Mouse (Mus musculus) stomach, embryonic 14.5 days (tissue): ENCODE data around the gene Serpina3m. TPM values are rescaled to one million over a fixed set of nuclear protein-coding genes. Genes with fewer than 3 reads are reported as not detected.
"Not testable (repeated sequence)": the region's sequence is repeated elsewhere in the genome, so short reads cannot be mapped to it uniquely, and the experiment has no call there.

Source experiments
- ATAC-seq: fragments of 200-750 bp; cut with Nextera tagmentation; 2 replicates; pipeline ENCODE4 v1.8.0; 2017; ENCODE audit warnings: low read depth, moderate TSS enrichment; ENCODE audit not compliant: insufficient number of reproducible peaks, insufficient read depth, low FRiP score
- H3K27ac ChIP-seq: fragments of 300-500 bp; sonication (generic); 2 replicates; pipeline ENCODE4 v1.5.1; 2014; ENCODE audit warnings: mild to moderate bottlenecking, low read length, moderate library complexity, mixed read lengths
- H3K27me3 ChIP-seq: fragments of 300-500 bp; sonication (generic); 2 replicates; pipeline ENCODE4 v1.6.1; 2014; ENCODE audit warnings: low read length, control low read depth, mixed read lengths; ENCODE audit not compliant: control insufficient read depth, insufficient read depth
- H3K36me3 ChIP-seq: fragments of 300-500 bp; sonication (generic); 2 replicates; pipeline ENCODE4 v1.6.1; 2014; ENCODE audit warnings: mild to moderate bottlenecking, control low read depth, low read length, moderate library complexity, mixed read lengths; ENCODE audit not compliant: control insufficient read depth, insufficient read depth
- H3K4me1 ChIP-seq: fragments of 300-500 bp; sonication (generic); 2 replicates; pipeline ENCODE4 v1.6.1; 2014; ENCODE audit warnings: low read length, control low read depth, mixed read lengths; ENCODE audit not compliant: control insufficient read depth, insufficient read depth
- H3K4me2 ChIP-seq: fragments of 300-500 bp; sonication (generic); replicated peaks from 2 replicates; pipeline ENCODE4 v1.6.1; 2014; ENCODE audit warnings: low read depth, low read length, control low read depth
- H3K4me3 ChIP-seq: fragments of 300-500 bp; sonication (generic); 2 replicates; pipeline ENCODE4 v1.5.1; 2014; ENCODE audit warnings: low read depth, low read length, control low read depth
- H3K9ac ChIP-seq: fragments of 300-500 bp; sonication (generic); replicated peaks from 2 replicates; pipeline ENCODE4 v1.6.1; 2014; ENCODE audit warnings: low read depth, mild to moderate bottlenecking, control low read depth, low read length, moderate library complexity, mixed read lengths
- H3K9me3 ChIP-seq: fragments of 300-500 bp; sonication (generic); 2 replicates; pipeline ENCODE4 v1.6.1; 2016; ENCODE audit warnings: low read depth, low read length, control low read depth; ENCODE audit not compliant: control insufficient read depth
- WGBS: fragments of 180-500 bp; shearing (Covaris S2); extraction: QIAGEN DNeasy Blood & Tissue Kit; methylation state at CpG from one replicate; pipeline ENCODE4 v1.1.7; 2014; 5-methylcytosine and 5-hydroxymethylcytosine counted together
- polyA plus RNA-seq: library from polyadenylated mRNA; unstranded; fragments of >200 nt; fragmentation: Nextera tagmentation; extraction: Ambion mirVana; gene quantifications from 2 replicates; pipeline ENCODE4 v1.2.1, GENCODE M21; 2014

Serpina3m gene
- polyA plus RNA-seq, 1 experiment from 2014 or later: not detected

GRCm38 (mm10) chr12:104378351-104378750 is 40.1 kb downstream of the Serpina3m start:
- H3K4me3 ChIP-seq, H3K27ac ChIP-seq, ATAC-seq, H3K4me1 ChIP-seq, H3K4me2 ChIP-seq, H3K27me3 ChIP-seq, H3K9ac ChIP-seq, H3K9me3 ChIP-seq, H3K36me3 ChIP-seq: not testable (repeated sequence)
- WGBS: 69% methylated on average over 2 of the region's 2 CpGs

- not testable (repeated sequence) for H3K27me3 ChIP-seq, H3K27ac ChIP-seq, H3K4me1 ChIP-seq, H3K9me3 ChIP-seq, H3K4me3 ChIP-seq, H3K4me2 ChIP-seq, H3K36me3 ChIP-seq, ATAC-seq, H3K9ac ChIP-seq
- 51% methylated on average over 5 of the region's 5 CpGs for WGBS
Measured at GRCm38 (mm10) chr12:104378815-104379214, 40.5 kb downstream of the Serpina3m start.

- Histone ChIP-seq H3K4me3 (no peak overlapping the region), H3K4me2 (no peak overlapping the region), H3K9ac (no peak overlapping the region), H3K4me1 (no peaks in the 10 kb centered on the region), H3K27ac (no peak overlapping the region), H3K27me3 (no peaks in the 10 kb centered on the region), H3K9me3 (no peaks in the 10 kb centered on the region), H3K36me3 (no peaks in the 10 kb centered on the region)
- WGBS: 96% methylated on average over 11 of the region's 11 CpGs
- ATAC-seq: no peak
Measured at GRCm38 (mm10) chr12:104379856-104380255, 41.6 kb downstream of the Serpina3m start.

GRCm38 (mm10) chr12:104381071-104381604 is 42.9 kb downstream of the Serpina3m start:
- H3K27ac ChIP-seq, ATAC-seq, H3K27me3 ChIP-seq, H3K4me1 ChIP-seq, H3K4me2 ChIP-seq, H3K9me3 ChIP-seq, H3K36me3 ChIP-seq, H3K9ac ChIP-seq, H3K4me3 ChIP-seq: not testable (repeated sequence)
- WGBS: 92% methylated on average over 8 of the region's 8 CpGs

GRCm38 (mm10) chr12:104385987-104386386 is 47.7 kb downstream of the Serpina3m start:
- H3K27me3 ChIP-seq, H3K4me1 ChIP-seq, H3K27ac ChIP-seq, ATAC-seq, H3K9me3 ChIP-seq, H3K9ac ChIP-seq, H3K36me3 ChIP-seq, H3K4me2 ChIP-seq, H3K4me3 ChIP-seq: not testable (repeated sequence)

- not testable (repeated sequence) for H3K4me2 ChIP-seq, H3K27ac ChIP-seq, H3K36me3 ChIP-seq, H3K27me3 ChIP-seq, H3K4me3 ChIP-seq, H3K9me3 ChIP-seq, H3K4me1 ChIP-seq, H3K9ac ChIP-seq, ATAC-seq
- 71% methylated on average over 2 of the region's 2 CpGs for WGBS
Measured at GRCm38 (mm10) chr12:104386878-104387277, 48.6 kb downstream of the Serpina3m start.

GRCm38 (mm10) chr12:104388477-104388876 is 50.2 kb downstream of the Serpina3m start:
- no peak for ATAC-seq
- Histone ChIP-seq H3K9me3 (no peaks in the 10 kb centered on the region), H3K27ac (no peak overlapping the region), H3K27me3 (no peaks in the 10 kb centered on the region), H3K4me3 (no peak overlapping the region), H3K4me2 (no peak overlapping the region), H3K36me3 (no peaks in the 10 kb centered on the region), H3K9ac (no peak overlapping the region), H3K4me1 (no peaks in the 10 kb centered on the region)

GRCm38 (mm10) chr12:104391057-104391456 is 52.8 kb downstream of the Serpina3m start:
- H3K36me3 ChIP-seq, H3K9ac ChIP-seq, H3K4me1 ChIP-seq, H3K9me3 ChIP-seq, H3K27me3 ChIP-seq, H3K27ac ChIP-seq, ATAC-seq, H3K4me3 ChIP-seq, H3K4me2 ChIP-seq: not testable (repeated sequence)
- WGBS: 61% methylated on average over 1 of the region's 2 CpGs

GRCm38 (mm10) chr12:104403968-104404367 is 65.7 kb downstream of the Serpina3m start:
- Histone ChIP-seq H3K36me3 (no peaks in the 10 kb centered on the region), H3K4me1 (no peaks in the 10 kb centered on the region), H3K9me3 (no peaks in the 10 kb centered on the region), H3K27me3 (no peaks in the 10 kb centered on the region), H3K4me2 (no peak overlapping the region), H3K27ac (no peak overlapping the region), H3K4me3 (no peak overlapping the region), H3K9ac (no peak overlapping the region)
- 64% methylated on average over 5 of the region's 5 CpGs for WGBS
- ATAC-seq: no peak
